ENCODE assay signal across 8 mouse cellular contexts in genomic region chr6:87849780-87850154, GRCm38 (mm10). TPM values are rescaled to one million over a fixed set of nuclear protein-coding genes. Genes with fewer than 3 reads are reported as not detected.
DNase-seq lines count a peak whose midpoint lies in the region; ATAC-seq and TF ChIP-seq lines count a peak whose summit lies in the region.

No protein-coding gene starts in this region.

- intact Hi-C loops in heart, postnatal 25 days (cut with DNase I), result loop anchor here (2.0 kb wide), 1 partner anchor 37 kb away; the partner anchor contains the start of gene Copg1

- H3K4me2 ChIP-seq in heart, embryonic 14.5 days (ENCODE audit: low read length), result peak overlapping the region; percentile 91
- peak overlapping the region; percentile 70 for H3K4me2 ChIP-seq in forebrain, postnatal 0 days (ENCODE audit: low read depth)
- H3K4me2 ChIP-seq in liver, embryonic 16.5 days (ENCODE audit: low read depth, low read length), result peak overlapping the region; percentile 86
- H3K4me2 ChIP-seq in stomach, embryonic 16.5 days (ENCODE audit: low read depth, low read length), result peak overlapping the region; percentile 86

- no peak for ATAC-seq in heart, embryonic 14.5 days (ENCODE audit: insufficient number of reproducible peaks, insufficient read depth, low FRiP score, low read depth)
- no peak for ATAC-seq in forebrain, postnatal 0 days
- ATAC-seq in liver, embryonic 16.5 days (ENCODE audit: low read depth), result no peak
- no peak for ATAC-seq in stomach, embryonic 16.5 days (ENCODE audit: insufficient read depth, low FRiP score)

- H3K27ac ChIP-seq in heart, embryonic 14.5 days (replicated peaks in 1 of 2; ENCODE audit: control insufficient read depth in 1 of 2, insufficient read depth in 1 of 2, low read depth in 2 of 2, low read length in 2 of 2), result peak overlapping the region; percentile 87 to 91
- no peak overlapping the region for H3K27ac ChIP-seq in forebrain, postnatal 0 days (ENCODE audit: low read depth, low read length)
- peak overlapping the region; percentile 94 for H3K27ac ChIP-seq in liver, embryonic 16.5 days (ENCODE audit: low read length)
- peak overlapping the region; percentile 91 for H3K27ac ChIP-seq in stomach, embryonic 16.5 days (ENCODE audit: low read length)

- 2% methylated on average over 8 of the region's 8 CpGs for WGBS in heart, embryonic 14.5 days
- WGBS in forebrain, postnatal 0 days, result 1% methylated on average over 8 of the region's 8 CpGs
- under 1% methylated on average over 8 of the region's 8 CpGs for WGBS in liver, embryonic 16.5 days (ENCODE audit: insufficient replicate concordance)
- under 1% methylated on average over 8 of the region's 8 CpGs for WGBS in stomach, embryonic 16.5 days

- no peaks in the 10 kb centered on the region for H3K9me3 ChIP-seq in heart, embryonic 14.5 days (ENCODE audit: control insufficient read depth, low read length)
- no peaks in the 10 kb centered on the region for H3K9me3 ChIP-seq in forebrain, postnatal 0 days (ENCODE audit: low read length)
- no peaks in the 10 kb centered on the region for H3K9me3 ChIP-seq in liver, embryonic 16.5 days (replicated peaks; ENCODE audit: control insufficient read depth, low read length)
- H3K9me3 ChIP-seq in stomach, embryonic 16.5 days (replicated peaks; ENCODE audit: control insufficient read depth, low read length), result no peaks in the 10 kb centered on the region

- peaks cover 0 to 26% of the 10 kb centered on the region in 2 experiments; a peak in 3 of 4 replicates for H3K4me1 ChIP-seq in heart, embryonic 14.5 days (ENCODE audit: control insufficient read depth in 2 of 2, insufficient read depth in 2 of 2, low read length in 2 of 2)
- H3K4me1 ChIP-seq in forebrain, postnatal 0 days (ENCODE audit: insufficient read depth), result peaks cover 12% of the 10 kb centered on the region
- peaks cover 35% of the 10 kb centered on the region for H3K4me1 ChIP-seq in liver, embryonic 16.5 days (ENCODE audit: control insufficient read depth, low read depth, low read length)
- H3K4me1 ChIP-seq in stomach, embryonic 16.5 days (ENCODE audit: control insufficient read depth, insufficient read depth, low read length), result peaks cover 16% of the 10 kb centered on the region

- peaks cover 28% of the 10 kb centered on the region for H3K36me3 ChIP-seq in heart, embryonic 14.5 days (ENCODE audit: control insufficient read depth, insufficient read depth, low read length)
- H3K36me3 ChIP-seq in forebrain, postnatal 0 days (ENCODE audit: insufficient read depth), result peaks cover 8% of the 10 kb centered on the region
- peaks cover 29% of the 10 kb centered on the region for H3K36me3 ChIP-seq in liver, embryonic 16.5 days (ENCODE audit: control insufficient read depth, insufficient read depth)
- H3K36me3 ChIP-seq in stomach, embryonic 16.5 days (ENCODE audit: control insufficient read depth, insufficient read depth, low read length), result peaks cover 6% of the 10 kb centered on the region

- no peak for TF ChIP-seq CTCF in forebrain, postnatal 0 days (IDR thresholded peaks at IDR 0.05; ENCODE audit: low read depth)

- H3K9ac ChIP-seq in heart, embryonic 14.5 days (ENCODE audit: low read length), result peak overlapping the region; percentile 99
- H3K9ac ChIP-seq in forebrain, postnatal 0 days, result peak overlapping the region; percentile 98
- H3K9ac ChIP-seq in liver, embryonic 16.5 days (ENCODE audit: low read depth, low read length), result peak overlapping the region; percentile 100
- H3K9ac ChIP-seq in stomach, embryonic 16.5 days (ENCODE audit: low read length), result peak overlapping the region; percentile 93

- peak overlapping the region; percentile 66 to 96 for H3K4me3 ChIP-seq in heart, embryonic 14.5 days (ENCODE audit: control insufficient read depth in 1 of 2, insufficient read depth in 1 of 2, low read depth in 1 of 2, low read length in 2 of 2)
- H3K4me3 ChIP-seq in forebrain, postnatal 0 days (ENCODE audit: low read depth, low read length), result peak overlapping the region; percentile 99
- H3K4me3 ChIP-seq in liver, embryonic 16.5 days (ENCODE audit: low read depth, low read length), result peak overlapping the region; percentile 100
- H3K4me3 ChIP-seq in stomach, embryonic 16.5 days (replicated peaks; ENCODE audit: low read length), result peak overlapping the region; percentile 96

- no peaks in the 10 kb centered on the region for H3K27me3 ChIP-seq in heart, embryonic 14.5 days (ENCODE audit: control insufficient read depth, insufficient read depth, low read length)
- no peaks in the 10 kb centered on the region for H3K27me3 ChIP-seq in forebrain, postnatal 0 days (ENCODE audit: insufficient read depth, low read length)
- H3K27me3 ChIP-seq in liver, embryonic 16.5 days (ENCODE audit: control insufficient read depth, insufficient read depth, low read depth, low read length), result no peaks in the 10 kb centered on the region
- H3K27me3 ChIP-seq in stomach, embryonic 16.5 days (ENCODE audit: control insufficient read depth, insufficient read depth, low read length), result no peaks in the 10 kb centered on the region

- no peak for DNase-seq in heart, postnatal 25 days (ENCODE audit: low spot score)
- DNase-seq in MEL-GATA-1-ER (ENCODE audit: extremely low read depth, low read depth), result peak; percentile 65
- DNase-seq in forebrain, postnatal 0 days, result peak; percentile 19
- DNase-seq in spleen, adult 18-20 months, result no peak
- no peak for DNase-seq in urinary bladder, adult 2 months (ENCODE audit: low spot score)

RNA-seq across cellular contexts. Expression of gene Cnbp, which starts 1.1 kb away (rescaled TPM):
- polyA plus RNA-seq in heart, embryonic 14.5 days (2014; fragmentation: Nextera tagmentation; extraction: Ambion mirVana), result 742 and 747 TPM in 2 replicates
- 100 to 1,000 TPM; 279 to 311 TPM for total RNA-seq in heart, postnatal 25 days (2021)
- total RNA-seq in forebrain, postnatal 0 days (2014; rRNA removed), result 244 and 321 TPM in 2 replicates
- 684 and 687 TPM in 2 replicates for polyA plus RNA-seq in forebrain, postnatal 0 days (2015; fragmentation: Nextera tagmentation; extraction: Ambion mirVana)
- 486 and 530 TPM in 2 replicates for polyA plus RNA-seq in liver, embryonic 16.5 days (2015; fragmentation: Nextera tagmentation; extraction: Ambion mirVana)
- polyA plus RNA-seq in stomach, embryonic 16.5 days (2015; fragmentation: Nextera tagmentation; extraction: Ambion mirVana), result 937 and 1,037 TPM in 2 replicates
- polyA plus RNA-seq in urinary bladder, adult 2 months (2012; rRNA removed), result 351 and 355 TPM in 2 replicates

RNA-seq across cellular contexts. Expression of gene Isy1, which starts 11.2 kb away (rescaled TPM):
- 16.5 and 20.0 TPM in 2 replicates for polyA plus RNA-seq in heart, embryonic 14.5 days (2014; fragmentation: Nextera tagmentation; extraction: Ambion mirVana)
- 10 to 100 TPM; 19.5 to 21.9 TPM for total RNA-seq in heart, postnatal 25 days (2021)
- 30.1 and 31.5 TPM in 2 replicates for total RNA-seq in forebrain, postnatal 0 days (2014; rRNA removed)
- polyA plus RNA-seq in forebrain, postnatal 0 days (2015; fragmentation: Nextera tagmentation; extraction: Ambion mirVana), result 28.2 and 28.5 TPM in 2 replicates
- polyA plus RNA-seq in liver, embryonic 16.5 days (2015; fragmentation: Nextera tagmentation; extraction: Ambion mirVana), result 17.5 and 24.2 TPM in 2 replicates
- 40.1 and 48.1 TPM in 2 replicates for polyA plus RNA-seq in stomach, embryonic 16.5 days (2015; fragmentation: Nextera tagmentation; extraction: Ambion mirVana)
- 28.8 and 29.1 TPM in 2 replicates for polyA plus RNA-seq in urinary bladder, adult 2 months (2012; rRNA removed)

RNA-seq across cellular contexts. Expression of gene Gm45140, which starts 14.2 kb away (rescaled TPM):
- 1.4 and 1.6 TPM in 2 replicates for polyA plus RNA-seq in heart, embryonic 14.5 days (2014; fragmentation: Nextera tagmentation; extraction: Ambion mirVana)
- total RNA-seq in heart, postnatal 25 days (2021), result 1 to 10 TPM; 1.2 to 1.6 TPM
- 1.7 and 4.7 TPM in 2 replicates for total RNA-seq in forebrain, postnatal 0 days (2014; rRNA removed)
- 1.0 and 2.0 TPM in 2 replicates for polyA plus RNA-seq in forebrain, postnatal 0 days (2015; fragmentation: Nextera tagmentation; extraction: Ambion mirVana)
- polyA plus RNA-seq in liver, embryonic 16.5 days (2015; fragmentation: Nextera tagmentation; extraction: Ambion mirVana), result 4.5 and 4.6 TPM in 2 replicates
- polyA plus RNA-seq in stomach, embryonic 16.5 days (2015; fragmentation: Nextera tagmentation; extraction: Ambion mirVana), result 3.0 and 6.1 TPM in 2 replicates
- polyA plus RNA-seq in urinary bladder, adult 2 months (2012; rRNA removed), result 4.8 and 5.9 TPM in 2 replicates

RNA-seq across cellular contexts. Expression of gene Rab43, which starts 37.8 kb away (rescaled TPM):
- polyA plus RNA-seq in heart, embryonic 14.5 days (2014; fragmentation: Nextera tagmentation; extraction: Ambion mirVana), result 8.0 and 8.4 TPM in 2 replicates
- 10 to 100 TPM; 12.5 to 15.7 TPM for total RNA-seq in heart, postnatal 25 days (2021)
- 14.2 and 24.3 TPM in 2 replicates for total RNA-seq in forebrain, postnatal 0 days (2014; rRNA removed)
- 7.2 and 9.3 TPM in 2 replicates for polyA plus RNA-seq in forebrain, postnatal 0 days (2015; fragmentation: Nextera tagmentation; extraction: Ambion mirVana)
- 32.4 and 34.8 TPM in 2 replicates for polyA plus RNA-seq in liver, embryonic 16.5 days (2015; fragmentation: Nextera tagmentation; extraction: Ambion mirVana)
- polyA plus RNA-seq in stomach, embryonic 16.5 days (2015; fragmentation: Nextera tagmentation; extraction: Ambion mirVana), result 8.9 and 10.7 TPM in 2 replicates
- polyA plus RNA-seq in urinary bladder, adult 2 months (2012; rRNA removed), result 16.3 and 19.2 TPM in 2 replicates

RNA-seq across cellular contexts. Expression of gene Copg1, which starts 37.8 kb away (rescaled TPM):
- 121 and 125 TPM in 2 replicates for polyA plus RNA-seq in heart, embryonic 14.5 days (2014; fragmentation: Nextera tagmentation; extraction: Ambion mirVana)
- total RNA-seq in heart, postnatal 25 days (2021), result 10 to 100 TPM; 42.6 to 46.1 TPM
- total RNA-seq in forebrain, postnatal 0 days (2014; rRNA removed), result 171 and 186 TPM in 2 replicates
- 163 and 180 TPM in 2 replicates for polyA plus RNA-seq in forebrain, postnatal 0 days (2015; fragmentation: Nextera tagmentation; extraction: Ambion mirVana)
- 58.1 and 59.3 TPM in 2 replicates for polyA plus RNA-seq in liver, embryonic 16.5 days (2015; fragmentation: Nextera tagmentation; extraction: Ambion mirVana)
- 171 and 182 TPM in 2 replicates for polyA plus RNA-seq in stomach, embryonic 16.5 days (2015; fragmentation: Nextera tagmentation; extraction: Ambion mirVana)
- polyA plus RNA-seq in urinary bladder, adult 2 months (2012; rRNA removed), result 35.5 and 65.3 TPM in 2 replicates

Comparison
In these comparisons a context has a peak if more than half of its experiments do, and no peak if none do; other contexts are left out.
1. DNase-seq: peak in MEL-GATA-1-ER (single experiment) and forebrain, postnatal 0 days (single experiment); none in heart, postnatal 25 days (single experiment), spleen, adult 18-20 months (0 of 2) and urinary bladder, adult 2 months (single experiment).
2. Peak in every context shown above with its lines, with median percentiles within 50 percentile points of each other: H3K4me2 ChIP-seq, H3K4me3 ChIP-seq and H3K9ac ChIP-seq.